Mouse (Mus musculus) left cerebral cortex, adult 2 months (tissue): ENCODE results near the gene Gabbr2. TPM values are rescaled to one million over a fixed set of nuclear protein-coding genes. Genes with fewer than 3 reads are reported as not detected.

ENCODE experiments used
- DNase-seq, 2 experiments: peaks; one replicate each; pipeline ENCODE4 v3.0.0; 2021 to 2022; ENCODE audit warnings: low spot score in 2 of 2, mixed read lengths in 1 of 2; ENCODE audit errors: extremely low spot score in 1 of 2
- H3K27ac ChIP-seq: fragments of 200-600 bp; 2 replicates; pipeline ENCODE4 v1.8.1; 2022
- H3K4me3 ChIP-seq: fragments of 200-600 bp; 2 replicates; pipeline ENCODE4 v1.8.1; 2022
- CTCF ChIP-seq: fragments of 200-600 bp; IDR thresholded peaks from 2 replicates; pipeline ENCODE4 v1.8.1; 2022; ENCODE audit warnings: antibody characterized with exemption, mild to moderate bottlenecking, moderate library complexity
- intact Hi-C: fragments of 180-260 bp; cut with DNase I; formaldehyde crosslinking; loops from one replicate; pipeline ENCODE4 v1.15.1; 2025
- total RNA-seq, 2 experiments: library from RNA; stranded (reverse); gene quantifications; 2 replicates each; pipeline ENCODE4 v1.2.3; 2021

Gene Gabbr2
- total RNA-seq, 2 experiments from 2014 or later = 258 to 266 TPM

GRCm38 (mm10) chr4:46742601-46743000 lies 249.1 kb downstream of the Gabbr2 start:
- Histone ChIP-seq H3K27ac (no peak overlapping the region; the same call in 1 of the 2 replicates), H3K4me3 (no peak overlapping the region)
- intact Hi-C loops = no loop called here
- no peak for TF ChIP-seq CTCF
- no peak for DNase-seq

GRCm38 (mm10) chr4:46736910-46737511 lies 254.7 kb downstream of the Gabbr2 start:
- no peak for DNase-seq
- Histone ChIP-seq H3K4me3 (no peak overlapping the region), H3K27ac (peak overlapping the region; percentile 63)
- no peak for TF ChIP-seq CTCF
- intact Hi-C loops = no loop called here

GRCm38 (mm10) chr4:46734906-46735305 lies 256.8 kb downstream of the Gabbr2 start:
- intact Hi-C loops = no loop called here
- Histone ChIP-seq H3K27ac (peak overlapping the region; percentile 61; the same call in 1 of the 2 replicates), H3K4me3 (no peak overlapping the region)
- peak; percentile 45 for TF ChIP-seq CTCF
- no peak for DNase-seq

- TF ChIP-seq CTCF = no peak
- H3K27ac ChIP-seq = peak overlapping the region; percentile 53; the same call in 1 of the 2 replicates
- intact Hi-C loops = no loop called here
- peak in 1 of 2 experiments; percentile 32 for DNase-seq
- H3K4me3 ChIP-seq = no peak overlapping the region
These were observed 260.1 kb downstream of the Gabbr2 start for GRCm38 (mm10) chr4:46731590-46731989.

- Histone ChIP-seq H3K4me3 (no peak overlapping the region), H3K27ac (peak overlapping the region; percentile 18; the same call in 1 of the 2 replicates)
- peak in 1 of 2 experiments; percentile 54 for DNase-seq
- no peak for TF ChIP-seq CTCF
- intact Hi-C loops = no loop called here
These were observed 262.2 kb downstream of the Gabbr2 start for GRCm38 (mm10) chr4:46729306-46730042.

GRCm38 (mm10) chr4:46728231-46728630 lies 263.4 kb downstream of the Gabbr2 start:
- no peak for TF ChIP-seq CTCF
- DNase-seq = no peak
- Histone ChIP-seq H3K27ac (peak overlapping the region; percentile 9; the same call in 1 of the 2 replicates), H3K4me3 (no peak overlapping the region)
- intact Hi-C loops = no loop called here

GRCm38 (mm10) chr4:46727153-46727552 lies 264.5 kb downstream of the Gabbr2 start:
- no peak for DNase-seq
- intact Hi-C loops = no loop called here
- Histone ChIP-seq H3K27ac (peak overlapping the region; percentile 9; the same call in 1 of the 2 replicates), H3K4me3 (no peak overlapping the region)
- TF ChIP-seq CTCF = no peak

GRCm38 (mm10) chr4:46720821-46721557 lies 270.7 kb downstream of the Gabbr2 start:
- no peak for TF ChIP-seq CTCF
- intact Hi-C loops = no loop called here
- no peak overlapping the region for H3K4me3 ChIP-seq
- DNase-seq = no peak
- no peak overlapping the region for H3K27ac ChIP-seq

- no peak for DNase-seq
- intact Hi-C loops = no loop called here
- H3K4me3 ChIP-seq = no peak overlapping the region
- peak; percentile 49 for TF ChIP-seq CTCF
- H3K27ac ChIP-seq = no peak overlapping the region
These were observed 271.6 kb downstream of the Gabbr2 start for GRCm38 (mm10) chr4:46720070-46720469.

GRCm38 (mm10) chr4:46718624-46719023 lies 273.0 kb downstream of the Gabbr2 start:
- Histone ChIP-seq H3K27ac (no peak overlapping the region), H3K4me3 (no peak overlapping the region)
- DNase-seq = no peak
- intact Hi-C loops = no loop called here
- TF ChIP-seq CTCF = no peak

- intact Hi-C loops = no loop called here
- TF ChIP-seq CTCF = no peak
- Histone ChIP-seq H3K4me3 (no peak overlapping the region), H3K27ac (peak overlapping the region; percentile 66)
- DNase-seq = no peak
These were observed 274.5 kb downstream of the Gabbr2 start for GRCm38 (mm10) chr4:46717156-46717555.

GRCm38 (mm10) chr4:46716361-46716760 lies 275.3 kb downstream of the Gabbr2 start:
- no peak for DNase-seq
- intact Hi-C loops = no loop called here
- Histone ChIP-seq H3K27ac (no peak overlapping the region), H3K4me3 (no peak overlapping the region)
- no peak for TF ChIP-seq CTCF
